Comparison of ENCODE assay signal across 9 mouse cellular contexts in genomic region chr17:34898706-34899052, GRCm38 (mm10). TPM values are rescaled to one million over a fixed set of nuclear protein-coding genes. Genes with fewer than 3 reads are reported as not detected.
DNase-seq lines count a peak whose midpoint lies in the region; ATAC-seq and TF ChIP-seq lines count a peak whose summit lies in the region.
"Had no signal": no experiment of that assay in that cellular context is flagged by ENCODE, and none has a peak within 500 bp of the region (broad histone marks: within the 10 kb centered on the region; RNA-seq: fewer than 3 reads in every experiment).

No protein-coding gene starts in this region.

- H3K4me1 ChIP-seq in erythroblast, embryonic 14.5 days (ENCODE audit: control insufficient read depth), result peaks cover 58% of the 10 kb centered on the region
- H3K4me1 ChIP-seq in thymus, adult 2 months (replicated peaks; ENCODE audit: control insufficient read depth, insufficient read depth, low read length), result peaks cover 23% of the 10 kb centered on the region
- H3K4me1 ChIP-seq in kidney, postnatal 0 days (replicated peaks; ENCODE audit: insufficient read depth, low read length), result peaks cover 10% of the 10 kb centered on the region
- H3K4me1 ChIP-seq in neural tube, embryonic 12.5 days, result peaks cover 37% of the 10 kb centered on the region

- TF ChIP-seq CTCF in thymus, adult 2 months (IDR thresholded peaks at IDR 0.05; ENCODE audit: borderline replicate concordance, control insufficient read depth, extremely low read depth, insufficient read depth, low read length, poor library complexity), result no peak
- TF ChIP-seq CTCF in kidney, postnatal 0 days (IDR thresholded peaks at IDR 0.05; ENCODE audit: low read depth), result no peak

- no peak for DNase-seq in thymus, adult 2 months
- no peak for DNase-seq in thymus, postnatal 36 days
- peak; percentile 46 for DNase-seq in kidney, postnatal 0 days (ENCODE audit: low spot score)
- DNase-seq in layer of hippocampus, postnatal 25 days (ENCODE audit: extremely low spot score in 1 of 2, low spot score in 1 of 2), result no peak
- DNase-seq in frontal cortex, postnatal 25 days (ENCODE audit: low spot score in 2 of 2), result no peak

- no peaks in the 10 kb centered on the region for H3K9me3 ChIP-seq in erythroblast, embryonic 14.5 days (ENCODE audit: control insufficient read depth, low read length)
- H3K9me3 ChIP-seq in kidney, postnatal 0 days (replicated peaks; ENCODE audit: low read length), result no peaks in the 10 kb centered on the region
- no peaks in the 10 kb centered on the region for H3K9me3 ChIP-seq in neural tube, embryonic 12.5 days

- peak overlapping the region; percentile 27; the same call in 1 of the 2 replicates for H3K27ac ChIP-seq in thymus, adult 2 months (ENCODE audit: control insufficient read depth, insufficient read depth, low read length)
- H3K27ac ChIP-seq in kidney, postnatal 0 days, result peak overlapping the region; percentile 95
- peak overlapping the region; percentile 79 for H3K27ac ChIP-seq in neural tube, embryonic 12.5 days

- ATAC-seq in erythroblast, adult 5-6 weeks (replicated peaks; ENCODE audit: low FRiP score, poor library complexity, severe bottlenecking), result no peak
- no peak for ATAC-seq in kidney, postnatal 0 days (replicated peaks; ENCODE audit: low FRiP score, low read depth)
- no peak; the same call in 1 of the 2 replicates for ATAC-seq in neural tube, embryonic 12.5 days (ENCODE audit: low FRiP score, low read depth)

- H3K27me3 ChIP-seq in erythroblast, embryonic 14.5 days (ENCODE audit: control insufficient read depth), result peaks cover 2% of the 10 kb centered on the region; the same call in 1 of the 2 replicates
- H3K27me3 ChIP-seq in thymus, adult 2 months (ENCODE audit: control insufficient read depth, insufficient read depth, low read length), result no peaks in the 10 kb centered on the region
- no peaks in the 10 kb centered on the region for H3K27me3 ChIP-seq in kidney, postnatal 0 days (ENCODE audit: insufficient read depth, low read length)
- no peaks in the 10 kb centered on the region for H3K27me3 ChIP-seq in neural tube, embryonic 12.5 days (replicated peaks)

- H3K4me3 ChIP-seq in erythroblast, embryonic 14.5 days (replicated peaks), result peak overlapping the region; percentile 73
- peak overlapping the region; percentile 97 for H3K4me3 ChIP-seq in thymus, adult 2 months (ENCODE audit: control insufficient read depth, insufficient read depth, low read length)
- peak overlapping the region; percentile 96 for H3K4me3 ChIP-seq in kidney, postnatal 0 days (replicated peaks; ENCODE audit: low read depth, low read length)
- peak overlapping the region; percentile 98 for H3K4me3 ChIP-seq in neural tube, embryonic 12.5 days

- peak overlapping the region; percentile 89 for H3K4me2 ChIP-seq in kidney, postnatal 0 days (ENCODE audit: low read length)
- H3K4me2 ChIP-seq in neural tube, embryonic 12.5 days (replicated peaks), result peak overlapping the region; percentile 98

- WGBS in thymus, adult 2 months, result 1% methylated on average over 38 of the region's 47 CpGs
- whole genome bisulfite sequencing in kidney, postnatal 0 days, result 0% methylated on average over 17 of the region's 47 CpGs
- WGBS in neural tube, embryonic 12.5 days, result 0% methylated on average over 27 of the region's 47 CpGs

- H3K36me3 ChIP-seq in erythroblast, embryonic 14.5 days (ENCODE audit: control insufficient read depth), result peaks cover 16% of the 10 kb centered on the region
- peaks cover 14% of the 10 kb centered on the region; the same call in 1 of the 2 replicates for H3K36me3 ChIP-seq in thymus, adult 2 months (ENCODE audit: control insufficient read depth, insufficient read depth, low read length)
- peaks cover 22% of the 10 kb centered on the region for H3K36me3 ChIP-seq in kidney, postnatal 0 days (ENCODE audit: insufficient read depth, low read length)
- H3K36me3 ChIP-seq in neural tube, embryonic 12.5 days, result peaks cover 28% of the 10 kb centered on the region

- TF ChIP-seq POLR2A in thymus, adult 2 months (IDR thresholded peaks at IDR 0.05; ENCODE audit: control insufficient read depth, extremely low read depth, insufficient read depth, low read length, poor library complexity), result no peak

- peak overlapping the region; percentile 96 for H3K9ac ChIP-seq in kidney, postnatal 0 days (ENCODE audit: low read depth, low read length)
- H3K9ac ChIP-seq in neural tube, embryonic 12.5 days, result peak overlapping the region; percentile 89

RNA-seq across cellular contexts. Expression of gene Ehmt2, which starts 0.4 kb away (rescaled TPM):
- polyA plus RNA-seq in erythroblast, embryonic 14.5 days (2012), result 6.2 and 6.4 TPM in 2 replicates
- total RNA-seq in erythroblast, adult 5-6 weeks (2015; ENCODE audit: low replicate concordance), result 18.8 and 19.9 TPM in 2 replicates
- 18.8 and 22.0 TPM in 2 replicates for total RNA-seq in erythroblast, adult 5-6 weeks (2017; ENCODE audit: low replicate concordance)
- polyA plus RNA-seq in thymus, adult 2 months (2012; rRNA removed), result 372 and 380 TPM in 2 replicates
- 44.1 and 49.1 TPM in 2 replicates for polyA plus RNA-seq in kidney, postnatal 0 days (2015; fragmentation: Nextera tagmentation; extraction: Ambion mirVana)
- polyA plus RNA-seq in neural tube, embryonic 12.5 days (2016; fragmentation: Nextera tagmentation; extraction: Ambion mirVana), result 113 and 117 TPM in 2 replicates
- 100 to 1,000 TPM; 164 to 188 TPM for total RNA-seq in layer of hippocampus, postnatal 25 days (2021)

RNA-seq across cellular contexts. Expression of gene C2, which starts 0.6 kb away (rescaled TPM):
- polyA plus RNA-seq in erythroblast, embryonic 14.5 days (2012), result 0.13 and 0.17 TPM in 2 replicates
- total RNA-seq in erythroblast, adult 5-6 weeks (2015; ENCODE audit: low replicate concordance), result 3.6 TPM in 1 of 2 replicates, not detected in the other
- 0.98 TPM in 1 of 2 replicates, not detected in the other for total RNA-seq in erythroblast, adult 5-6 weeks (2017; ENCODE audit: low replicate concordance)
- polyA plus RNA-seq in thymus, adult 2 months (2012; rRNA removed), result 12.9 and 18.4 TPM in 2 replicates
- polyA plus RNA-seq in kidney, postnatal 0 days (2015; fragmentation: Nextera tagmentation; extraction: Ambion mirVana), result 7.0 and 7.4 TPM in 2 replicates
- polyA plus RNA-seq in neural tube, embryonic 12.5 days (2016; fragmentation: Nextera tagmentation; extraction: Ambion mirVana), result 1.0 and 1.5 TPM in 2 replicates
- 1 to 10 TPM in 1 of 2 experiments, under 1 TPM in 1; 0.86 to 1.9 TPM for total RNA-seq in layer of hippocampus, postnatal 25 days (2021)

RNA-seq across cellular contexts. Expression of gene Slc44a4, which starts 15.6 kb away (rescaled TPM):
- polyA plus RNA-seq in erythroblast, embryonic 14.5 days (2012), result not detected in 2 replicates
- total RNA-seq in erythroblast, adult 5-6 weeks (2015; ENCODE audit: low replicate concordance), result not detected in 2 replicates
- total RNA-seq in erythroblast, adult 5-6 weeks (2017; ENCODE audit: low replicate concordance), result not detected in 2 replicates
- polyA plus RNA-seq in thymus, adult 2 months (2012; rRNA removed), result 0.33 and 0.59 TPM in 2 replicates
- polyA plus RNA-seq in kidney, postnatal 0 days (2015; fragmentation: Nextera tagmentation; extraction: Ambion mirVana), result 24.2 and 27.3 TPM in 2 replicates
- polyA plus RNA-seq in neural tube, embryonic 12.5 days (2016; fragmentation: Nextera tagmentation; extraction: Ambion mirVana), result not detected in 2 replicates
- under 1 TPM; 0.20 to 0.21 TPM for total RNA-seq in layer of hippocampus, postnatal 25 days (2021)
- polyA plus RNA-seq: macrophage had no signal

RNA-seq across cellular contexts. Expression of gene Gm20547, which starts 16.8 kb away (rescaled TPM):
- polyA plus RNA-seq in erythroblast, embryonic 14.5 days (2012), result not detected in 2 replicates
- 1.5 TPM in 1 of 2 replicates, not detected in the other for total RNA-seq in erythroblast, adult 5-6 weeks (2015; ENCODE audit: low replicate concordance)
- not detected in 2 replicates for total RNA-seq in erythroblast, adult 5-6 weeks (2017; ENCODE audit: low replicate concordance)
- 0.03 TPM in 1 of 2 replicates, not detected in the other for polyA plus RNA-seq in thymus, adult 2 months (2012; rRNA removed)
- polyA plus RNA-seq in kidney, postnatal 0 days (2015; fragmentation: Nextera tagmentation; extraction: Ambion mirVana), result not detected in 2 replicates
- polyA plus RNA-seq in neural tube, embryonic 12.5 days (2016; fragmentation: Nextera tagmentation; extraction: Ambion mirVana), result not detected in 2 replicates
- total RNA-seq in layer of hippocampus, postnatal 25 days (2021), result not detected
- polyA plus RNA-seq: macrophage had no signal

RNA-seq across cellular contexts. Expression of gene Zbtb12, which starts 19.4 kb away (rescaled TPM):
- 0.24 and 0.25 TPM in 2 replicates for polyA plus RNA-seq in erythroblast, embryonic 14.5 days (2012)
- 0.38 and 0.42 TPM in 2 replicates for total RNA-seq in erythroblast, adult 5-6 weeks (2015; ENCODE audit: low replicate concordance)
- 0.98 TPM in 1 of 2 replicates, not detected in the other for total RNA-seq in erythroblast, adult 5-6 weeks (2017; ENCODE audit: low replicate concordance)
- 15.0 and 16.3 TPM in 2 replicates for polyA plus RNA-seq in thymus, adult 2 months (2012; rRNA removed)
- 2.3 and 3.4 TPM in 2 replicates for polyA plus RNA-seq in kidney, postnatal 0 days (2015; fragmentation: Nextera tagmentation; extraction: Ambion mirVana)
- 11.5 and 12.0 TPM in 2 replicates for polyA plus RNA-seq in neural tube, embryonic 12.5 days (2016; fragmentation: Nextera tagmentation; extraction: Ambion mirVana)
- 1 to 10 TPM; 7.3 to 7.7 TPM for total RNA-seq in layer of hippocampus, postnatal 25 days (2021)

Comparison
In these comparisons a context has a peak if more than half of its experiments do, and no peak if none do; other contexts are left out.
1. H3K27ac ChIP-seq: peak in every context shown above with its lines; median percentile 95 in kidney, postnatal 0 days; 79 in neural tube, embryonic 12.5 days; 27 in thymus, adult 2 months.
2. RNA of gene Slc44a4, which starts 15.6 kb away (polyA plus RNA-seq): 24.2 to 27.3 TPM in kidney, postnatal 0 days; 0.33 to 0.59 TPM in thymus, adult 2 months, not detected in neural tube, embryonic 12.5 days and not detected in erythroblast, embryonic 14.5 days; every median in the first group is over 10 times any median in the second.
3. Peak in every context shown above with its lines, with median percentiles within 50 percentile points of each other: H3K4me3 ChIP-seq.